Mouse (Mus musculus) embryonic facial prominence, embryonic 13.5 days (tissue): ENCODE data around the gene Bdnf. TPM values are rescaled to one million over a fixed set of nuclear protein-coding genes. Genes with fewer than 3 reads are reported as not detected.

Experiments used
- ATAC-seq: fragments of 200-750 bp; cut with Nextera tagmentation; 2 replicates; pipeline ENCODE4 v1.8.0; 2017; ENCODE audit warnings: low read depth; ENCODE audit not compliant: insufficient number of reproducible peaks, insufficient read depth, low FRiP score, low TSS enrichment
- H3K27ac ChIP-seq: fragments of 300-500 bp; sonication (generic); 2 replicates; pipeline ENCODE4 v1.5.1; 2015; ENCODE audit warnings: moderate library complexity, mild to moderate bottlenecking, inconsistent platforms
- H3K27me3 ChIP-seq: fragments of 300-500 bp; sonication (generic); 2 replicates; pipeline ENCODE4 v1.6.1; 2015; ENCODE audit warnings: mild to moderate bottlenecking, inconsistent platforms
- H3K36me3 ChIP-seq: fragments of 300-500 bp; sonication (generic); 2 replicates; pipeline ENCODE4 v1.6.1; 2015; ENCODE audit warnings: mild to moderate bottlenecking, inconsistent platforms
- H3K4me1 ChIP-seq: fragments of 300-500 bp; sonication (generic); 2 replicates; pipeline ENCODE4 v1.6.1; 2015; ENCODE audit warnings: inconsistent platforms
- H3K4me2 ChIP-seq: fragments of 300-500 bp; sonication (generic); 2 replicates; pipeline ENCODE4 v1.6.1; 2015; ENCODE audit warnings: moderate library complexity, mild to moderate bottlenecking, inconsistent platforms
- H3K4me3 ChIP-seq: fragments of 300-500 bp; sonication (generic); 2 replicates; pipeline ENCODE4 v1.5.1; 2015; ENCODE audit warnings: mild to moderate bottlenecking, inconsistent platforms
- H3K9ac ChIP-seq: fragments of 300-500 bp; sonication (generic); 2 replicates; pipeline ENCODE4 v1.6.1; 2015; ENCODE audit warnings: mild to moderate bottlenecking, inconsistent platforms
- H3K9me3 ChIP-seq: fragments of 300-500 bp; sonication (generic); 2 replicates; pipeline ENCODE4 v1.6.1; 2016; ENCODE audit warnings: inconsistent platforms
- WGBS: fragments of 180-500 bp; shearing (Covaris S2); methylation state at CpG from one replicate; pipeline ENCODE4 v1.1.7; 2015; ENCODE audit warnings: mixed read lengths; 5-methylcytosine and 5-hydroxymethylcytosine counted together
- polyA plus RNA-seq: library from polyadenylated mRNA; unstranded; fragments of >200 nt; fragmentation: Nextera tagmentation; extraction: Ambion mirVana; gene quantifications from 2 replicates; pipeline ENCODE4 v1.2.1, GENCODE M21; 2015

The Bdnf gene
- polyA plus RNA-seq, 1 experiment from 2014 or later, result 5.1 TPM

- Histone ChIP-seq H3K27ac (no peak overlapping the region), H3K4me2 (no peak overlapping the region), H3K9me3 (no peaks in the 10 kb centered on the region), H3K36me3 (no peaks in the 10 kb centered on the region), H3K4me3 (no peak overlapping the region), H3K9ac (no peak overlapping the region), H3K27me3 (peaks cover 13% of the 10 kb centered on the region), H3K4me1 (peaks cover 14% of the 10 kb centered on the region; the same call in 1 of the 2 replicates)
- no peak for ATAC-seq
- 75% methylated on average over 1 of the region's 1 CpGs for WGBS
Observed at GRCm38 (mm10) chr2:109688661-109689060, 14.2 kb downstream of the Bdnf start.

- H3K36me3 ChIP-seq, result no peaks in the 10 kb centered on the region
- H3K9me3 ChIP-seq, result no peaks in the 10 kb centered on the region
- H3K4me3 ChIP-seq, result peak overlapping the region; percentile 69
- peaks cover 31% of the 10 kb centered on the region for H3K27me3 ChIP-seq
- no peak for ATAC-seq
- H3K9ac ChIP-seq, result peak overlapping the region; percentile 77
- peaks cover 37% of the 10 kb centered on the region for H3K4me1 ChIP-seq
- H3K4me2 ChIP-seq, result peak overlapping the region; percentile 93
- no peak overlapping the region for H3K27ac ChIP-seq
- WGBS, result under 1% methylated on average over 34 of the region's 34 CpGs
Observed at GRCm38 (mm10) chr2:109692266-109693177, 18.0 kb downstream of the Bdnf start.

GRCm38 (mm10) chr2:109693178-109694115 is 18.9 kb downstream of the Bdnf start:
- WGBS, result under 1% methylated on average over 66 of the region's 67 CpGs
- peaks cover 31% of the 10 kb centered on the region for H3K27me3 ChIP-seq
- H3K4me2 ChIP-seq, result peak overlapping the region; percentile 93
- H3K36me3 ChIP-seq, result no peaks in the 10 kb centered on the region
- peak overlapping the region; percentile 77 for H3K9ac ChIP-seq
- peaks cover 37% of the 10 kb centered on the region for H3K4me1 ChIP-seq
- ATAC-seq, result peak; percentile 73
- peak overlapping the region; percentile 69 for H3K4me3 ChIP-seq
- no peaks in the 10 kb centered on the region for H3K9me3 ChIP-seq
- peak overlapping the region; percentile 33 for H3K27ac ChIP-seq

GRCm38 (mm10) chr2:109694116-109694837 is 19.8 kb downstream of the Bdnf start:
- 1% methylated on average over 26 of the region's 26 CpGs for WGBS
- H3K4me1 ChIP-seq, result peaks cover 37% of the 10 kb centered on the region
- H3K27ac ChIP-seq, result peak overlapping the region; percentile 33; the same call in 1 of the 2 replicates
- H3K36me3 ChIP-seq, result no peaks in the 10 kb centered on the region
- no peaks in the 10 kb centered on the region for H3K9me3 ChIP-seq
- ATAC-seq, result no peak
- H3K4me2 ChIP-seq, result peak overlapping the region; percentile 93
- H3K9ac ChIP-seq, result peak overlapping the region; percentile 77
- peak overlapping the region; percentile 69 for H3K4me3 ChIP-seq
- H3K27me3 ChIP-seq, result peaks cover 31% of the 10 kb centered on the region

- H3K9ac ChIP-seq, result peak overlapping the region; percentile 77
- under 1% methylated on average over 12 of the region's 12 CpGs for WGBS
- no peaks in the 10 kb centered on the region for H3K9me3 ChIP-seq
- H3K4me3 ChIP-seq, result peak overlapping the region; percentile 69
- peak; percentile 85; the same call in 1 of the 2 replicates for ATAC-seq
- H3K27me3 ChIP-seq, result peaks cover 31% of the 10 kb centered on the region
- peaks cover 37% of the 10 kb centered on the region for H3K4me1 ChIP-seq
- no peak overlapping the region for H3K27ac ChIP-seq
- H3K4me2 ChIP-seq, result peak overlapping the region; percentile 93
- H3K36me3 ChIP-seq, result no peaks in the 10 kb centered on the region
Observed at GRCm38 (mm10) chr2:109694838-109695225, 20.3 kb downstream of the Bdnf start.

GRCm38 (mm10) chr2:109697151-109697550 is 22.7 kb downstream of the Bdnf start:
- Histone ChIP-seq H3K36me3 (no peaks in the 10 kb centered on the region), H3K9ac (no peak overlapping the region), H3K4me3 (no peak overlapping the region), H3K4me2 (peak overlapping the region; percentile 38), H3K4me1 (peaks cover 38% of the 10 kb centered on the region), H3K27me3 (peaks cover 27% of the 10 kb centered on the region), H3K27ac (no peak overlapping the region), H3K9me3 (no peaks in the 10 kb centered on the region)
- no peak for ATAC-seq
- WGBS, result 9% methylated on average over 4 of the region's 4 CpGs

- Histone ChIP-seq H3K9me3 (no peaks in the 10 kb centered on the region), H3K27me3 (0 out of 2 replicates have a peak, but pooled peaks cover 7% of the 10 kb centered on the region), H3K4me3 (no peak overlapping the region), H3K4me1 (peaks cover 16% of the 10 kb centered on the region), H3K4me2 (no peak overlapping the region), H3K36me3 (no peaks in the 10 kb centered on the region), H3K9ac (no peak overlapping the region), H3K27ac (no peak overlapping the region)
- 49% methylated on average over 5 of the region's 5 CpGs for WGBS
- no peak for ATAC-seq
Observed at GRCm38 (mm10) chr2:109700291-109700690, 25.8 kb downstream of the Bdnf start.

GRCm38 (mm10) chr2:109703588-109703987 is 29.1 kb downstream of the Bdnf start:
- H3K4me3 ChIP-seq, result no peak overlapping the region
- no peaks in the 10 kb centered on the region for H3K27me3 ChIP-seq
- no peak overlapping the region for H3K27ac ChIP-seq
- 0 out of 2 replicates have a peak, but pooled peaks cover 4% of the 10 kb centered on the region for H3K4me1 ChIP-seq
- ATAC-seq, result no peak
- H3K4me2 ChIP-seq, result no peak overlapping the region
- 79% methylated on average over 4 of the region's 4 CpGs for WGBS
- no peaks in the 10 kb centered on the region for H3K36me3 ChIP-seq
- no peak overlapping the region for H3K9ac ChIP-seq
- no peaks in the 10 kb centered on the region for H3K9me3 ChIP-seq

- Histone ChIP-seq H3K36me3 (no peaks in the 10 kb centered on the region), H3K4me2 (no peak overlapping the region), H3K27me3 (no peaks in the 10 kb centered on the region), H3K4me3 (no peak overlapping the region), H3K27ac (no peak overlapping the region), H3K9me3 (no peaks in the 10 kb centered on the region), H3K9ac (no peak overlapping the region), H3K4me1 (0 out of 2 replicates have a peak, but pooled peaks cover 4% of the 10 kb centered on the region)
- WGBS, result 61% methylated on average over 5 of the region's 5 CpGs
- no peak for ATAC-seq
Observed at GRCm38 (mm10) chr2:109704053-109704452, 29.6 kb downstream of the Bdnf start.

GRCm38 (mm10) chr2:109706524-109706923 is 32.0 kb downstream of the Bdnf start:
- ATAC-seq, result no peak
- WGBS, result 74% methylated on average over 8 of the region's 8 CpGs

GRCm38 (mm10) chr2:109709346-109709745 is 34.8 kb downstream of the Bdnf start:
- Histone ChIP-seq H3K4me2 (no peak overlapping the region), H3K27ac (no peak overlapping the region), H3K36me3 (no peaks in the 10 kb centered on the region), H3K9ac (no peak overlapping the region), H3K4me1 (no peaks in the 10 kb centered on the region), H3K9me3 (no peaks in the 10 kb centered on the region), H3K27me3 (no peaks in the 10 kb centered on the region), H3K4me3 (no peak overlapping the region)
- ATAC-seq, result no peak
- 82% methylated on average over 7 of the region's 7 CpGs for WGBS

More at GRCm38 (mm10) chr2:109706524-109706923, 32.0 kb downstream of the Bdnf start:
- H3K9me3 ChIP-seq, result no peaks in the 10 kb centered on the region
- no peak overlapping the region for H3K9ac ChIP-seq
- H3K27ac ChIP-seq, result no peak overlapping the region
- H3K4me3 ChIP-seq, result no peak overlapping the region
- no peak overlapping the region for H3K4me2 ChIP-seq
- no peaks in the 10 kb centered on the region for H3K36me3 ChIP-seq
- H3K4me1 ChIP-seq, result no peaks in the 10 kb centered on the region
- no peaks in the 10 kb centered on the region for H3K27me3 ChIP-seq
